Mouse (Mus musculus) limb, embryonic 12.5 days (tissue): ENCODE data around the gene Pacsin2. TPM values are rescaled to one million over a fixed set of nuclear protein-coding genes. Genes with fewer than 3 reads are reported as not detected.

Source experiments
- ATAC-seq: fragments of 200-750 bp; cut with Nextera tagmentation; 2 replicates; pipeline ENCODE4 v1.8.0; 2017; ENCODE audit warnings: low read depth, moderate TSS enrichment; ENCODE audit not compliant: insufficient number of reproducible peaks, insufficient read depth, low FRiP score, low TSS enrichment
- H3K27ac ChIP-seq: fragments of 300-500 bp; sonication (generic); 2 replicates; pipeline ENCODE4 v1.5.1; 2016; ENCODE audit warnings: mild to moderate bottlenecking, moderate library complexity
- H3K27me3 ChIP-seq: fragments of 300-500 bp; sonication (generic); 2 replicates; pipeline ENCODE4 v1.6.1; 2016; ENCODE audit warnings: mild to moderate bottlenecking, moderate library complexity
- H3K36me3 ChIP-seq: fragments of 300-500 bp; sonication (generic); 2 replicates; pipeline ENCODE4 v1.6.1; 2016; ENCODE audit warnings: mild to moderate bottlenecking, moderate library complexity
- H3K4me1 ChIP-seq: fragments of 300-500 bp; sonication (generic); replicated peaks from 2 replicates; pipeline ENCODE4 v1.6.1; 2016
- H3K4me2 ChIP-seq: fragments of 300-500 bp; sonication (generic); 2 replicates; pipeline ENCODE4 v1.6.1; 2016; ENCODE audit warnings: mild to moderate bottlenecking, moderate library complexity
- H3K4me3 ChIP-seq: fragments of 300-500 bp; sonication (generic); replicated peaks from 2 replicates; pipeline ENCODE4 v1.5.1; 2016; ENCODE audit warnings: mild to moderate bottlenecking
- H3K9ac ChIP-seq: fragments of 300-500 bp; sonication (generic); replicated peaks from 2 replicates; pipeline ENCODE4 v1.6.1; 2016; ENCODE audit warnings: mild to moderate bottlenecking, moderate library complexity
- H3K9me3 ChIP-seq: fragments of 300-500 bp; sonication (generic); 2 replicates; pipeline ENCODE4 v1.6.1; 2016; ENCODE audit warnings: mild to moderate bottlenecking, moderate library complexity
- WGBS: fragments of 180-500 bp; shearing (Covaris S2); methylation state at CpG from one replicate; pipeline ENCODE4 v1.1.7; 2016; 5-methylcytosine and 5-hydroxymethylcytosine counted together
- polyA plus RNA-seq: library from polyadenylated mRNA; unstranded; fragments of >200 nt; fragmentation: Nextera tagmentation; extraction: Ambion mirVana; gene quantifications from 2 replicates; pipeline ENCODE4 v1.2.1, GENCODE M21; 2016

The Pacsin2 gene
- polyA plus RNA-seq, 1 experiment from 2014 or later: 45.5 TPM

DNA sequence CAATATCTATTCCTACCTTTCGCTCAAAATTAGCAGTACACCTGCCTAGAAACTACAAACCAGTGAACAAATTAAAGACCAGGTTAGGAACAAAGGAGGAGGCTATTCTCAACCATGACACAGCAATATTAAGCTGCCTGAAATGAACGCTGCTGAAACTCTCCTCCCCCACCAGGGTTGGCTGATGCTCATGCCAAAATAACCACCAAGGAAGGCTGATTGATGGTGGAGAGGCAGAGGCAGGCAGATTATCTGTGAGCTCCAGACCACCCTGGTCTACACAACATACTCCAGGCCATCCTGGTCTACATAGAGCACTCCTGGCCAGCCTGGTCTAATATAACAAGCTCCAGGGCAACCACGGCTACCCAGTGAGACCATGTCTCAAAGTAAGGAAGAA is 30.8 kb upstream of the Pacsin2 start:
- 96% methylated on average over 3 of the region's 3 CpGs for WGBS
- H3K27me3 ChIP-seq: no peaks in the 10 kb centered on the region
- peaks cover 95% of the 10 kb centered on the region for H3K36me3 ChIP-seq
- no peaks in the 10 kb centered on the region for H3K9me3 ChIP-seq
- H3K4me1 ChIP-seq: no peaks in the 10 kb centered on the region
- H3K4me2 ChIP-seq: no peak overlapping the region
- H3K27ac ChIP-seq: no peak overlapping the region; the same call in 1 of the 2 replicates
- H3K4me3 ChIP-seq: no peak overlapping the region
- ATAC-seq: no peak
- H3K9ac ChIP-seq: no peak overlapping the region

DNA sequence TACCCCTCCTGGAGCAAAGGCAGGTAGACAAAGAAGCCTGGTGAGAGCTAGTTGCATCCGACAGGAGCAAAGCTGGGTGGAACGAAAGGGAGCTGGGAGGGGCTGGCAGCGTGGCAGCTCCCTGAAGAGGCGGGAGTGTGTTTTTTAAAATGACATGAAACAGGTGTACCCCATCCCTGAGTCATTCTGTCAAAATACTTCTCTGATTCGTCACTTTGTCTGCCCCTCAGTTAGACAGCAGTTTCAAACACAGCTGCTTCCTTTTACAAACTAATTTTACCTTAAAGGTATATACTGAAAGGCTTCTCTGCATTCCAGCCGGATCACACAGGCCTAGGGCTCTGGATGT is 30.1 kb upstream of the Pacsin2 start:
- H3K4me3 ChIP-seq: no peak overlapping the region
- 69% methylated on average over 6 of the region's 6 CpGs for WGBS
- no peak overlapping the region for H3K27ac ChIP-seq
- H3K36me3 ChIP-seq: peaks cover 93% of the 10 kb centered on the region
- no peak for ATAC-seq
- no peaks in the 10 kb centered on the region for H3K9me3 ChIP-seq
- no peak overlapping the region for H3K4me2 ChIP-seq
- H3K27me3 ChIP-seq: no peaks in the 10 kb centered on the region
- H3K9ac ChIP-seq: no peak overlapping the region
- H3K4me1 ChIP-seq: no peaks in the 10 kb centered on the region

DNA sequence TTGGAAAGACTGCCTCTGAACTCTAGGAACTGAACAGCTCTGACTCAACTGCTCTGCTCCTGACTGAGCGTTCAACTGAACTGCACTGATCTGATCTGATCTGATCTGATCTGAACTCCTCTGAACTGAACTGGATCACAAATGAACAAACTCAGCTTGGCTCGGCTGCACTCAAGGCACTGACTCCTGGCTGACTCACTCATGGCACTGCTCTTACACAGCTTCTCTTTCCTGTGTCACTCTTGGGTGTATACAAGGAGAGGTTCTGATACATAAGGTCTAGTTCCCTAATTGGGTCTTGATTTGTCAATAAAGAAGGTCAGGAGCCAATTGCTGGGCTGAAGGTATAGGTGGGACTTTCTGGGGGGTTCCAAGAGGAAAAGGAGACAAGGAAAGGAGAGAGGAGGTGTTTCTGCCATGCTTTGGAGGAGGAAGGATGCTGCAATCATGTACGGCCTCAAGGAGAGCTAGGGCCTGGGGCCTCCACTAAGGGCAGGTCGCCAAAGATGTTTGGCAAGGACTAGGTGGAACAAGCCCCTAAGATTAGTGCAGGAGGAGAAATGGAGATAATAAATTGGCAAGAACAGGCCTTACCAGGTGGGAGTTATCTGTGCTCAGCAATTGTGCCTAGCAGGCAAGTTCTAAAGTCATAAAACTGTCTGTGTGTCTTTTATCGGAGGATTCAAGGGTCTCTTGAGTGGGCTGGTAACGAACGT is 29.6 kb upstream of the Pacsin2 start:
- H3K9ac ChIP-seq: no peak overlapping the region
- no peak for ATAC-seq
- H3K27me3 ChIP-seq: no peaks in the 10 kb centered on the region
- no peak overlapping the region for H3K4me3 ChIP-seq
- 76% methylated on average over 7 of the region's 7 CpGs for WGBS
- H3K9me3 ChIP-seq: no peaks in the 10 kb centered on the region
- H3K4me2 ChIP-seq: no peak overlapping the region
- H3K4me1 ChIP-seq: no peaks in the 10 kb centered on the region
- no peak overlapping the region for H3K27ac ChIP-seq
- peaks cover 87% of the 10 kb centered on the region for H3K36me3 ChIP-seq

DNA sequence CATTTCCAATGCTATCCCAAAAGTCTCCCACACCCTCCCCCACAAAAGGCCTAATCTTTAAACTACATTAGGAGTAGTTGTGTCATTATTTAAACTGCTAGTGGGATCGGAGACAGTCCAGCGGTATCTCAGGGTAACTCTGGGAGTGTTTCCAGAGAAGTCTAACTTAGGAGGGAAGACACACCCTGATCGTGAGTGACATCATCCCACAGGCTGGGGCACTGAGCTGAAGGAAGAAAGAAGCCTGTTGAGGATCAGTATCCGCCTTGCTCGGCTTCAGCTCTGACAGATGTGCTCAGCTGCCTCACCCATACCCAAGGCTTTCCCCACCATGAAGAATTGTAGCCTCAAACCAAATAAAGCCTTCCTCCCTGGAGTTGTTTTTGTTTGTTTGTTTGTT is 27.5 kb upstream of the Pacsin2 start:
- Histone ChIP-seq H3K9me3 (no peaks in the 10 kb centered on the region), H3K9ac (no peak overlapping the region), H3K27me3 (no peaks in the 10 kb centered on the region), H3K27ac (no peak overlapping the region), H3K4me1 (no peaks in the 10 kb centered on the region; the same call in 1 of the 2 replicates), H3K4me3 (no peak overlapping the region), H3K4me2 (no peak overlapping the region), H3K36me3 (peaks cover 70% of the 10 kb centered on the region)
- WGBS: 84% methylated on average over 5 of the region's 5 CpGs
- no peak for ATAC-seq

DNA sequence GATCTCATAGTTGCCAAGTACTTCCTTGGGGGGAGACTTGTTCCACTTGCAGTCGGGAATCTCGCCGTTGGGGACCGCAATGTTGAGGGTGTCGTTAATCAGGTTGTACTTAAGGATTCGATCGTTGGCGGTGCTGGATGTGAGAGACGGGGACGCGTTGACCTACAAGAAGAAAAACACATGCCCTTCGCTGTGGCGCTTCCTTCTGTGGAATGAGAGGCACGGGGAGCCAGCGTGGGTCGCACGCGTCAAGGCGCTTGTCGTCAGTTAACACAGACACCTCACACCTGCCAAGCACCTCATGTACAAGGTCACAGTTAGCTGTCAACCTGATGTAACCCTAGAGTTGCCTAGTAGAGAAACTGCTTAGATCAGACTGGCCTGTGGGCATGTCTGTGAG is 25.1 kb upstream of the Pacsin2 start:
- 90% methylated on average over 20 of the region's 20 CpGs for WGBS
- no peak for ATAC-seq

DNA sequence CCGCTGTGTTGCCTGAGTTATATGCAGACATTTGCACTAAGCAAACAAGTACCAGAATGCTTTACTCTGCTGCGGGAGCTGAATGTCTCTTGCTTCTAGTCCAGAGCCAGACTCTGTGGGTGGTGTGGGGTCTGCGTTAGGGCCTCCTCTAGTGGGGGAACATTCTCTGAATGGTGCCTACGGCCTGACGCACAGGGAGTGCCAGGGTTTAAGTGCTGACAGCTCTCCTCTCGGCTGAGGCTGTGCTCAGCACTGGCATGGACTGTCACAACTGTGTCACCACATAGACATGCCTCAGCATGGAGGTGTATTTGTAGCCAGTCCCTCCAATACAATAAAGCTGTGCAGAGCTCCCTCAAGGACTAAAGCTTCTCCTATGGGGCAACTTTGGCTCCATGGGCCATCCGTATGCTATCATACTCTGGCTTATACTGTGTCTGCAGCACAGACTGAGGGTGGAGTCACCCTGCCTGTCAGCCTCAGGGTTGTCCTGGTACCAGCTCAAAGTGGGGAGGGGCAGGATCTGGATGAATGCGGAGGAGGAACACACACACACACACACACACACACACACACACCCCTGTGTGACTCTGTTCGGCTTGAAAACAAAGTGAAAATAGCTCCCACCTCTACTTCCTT is 23.2 kb upstream of the Pacsin2 start:
- H3K36me3 ChIP-seq: peaks cover 51% of the 10 kb centered on the region
- H3K27me3 ChIP-seq: no peaks in the 10 kb centered on the region
- H3K4me1 ChIP-seq: no peaks in the 10 kb centered on the region; the same call in 1 of the 2 replicates
- H3K27ac ChIP-seq: no peak overlapping the region
- no peak for ATAC-seq
- WGBS: 76% methylated on average over 9 of the region's 9 CpGs
- H3K4me2 ChIP-seq: no peak overlapping the region
- H3K4me3 ChIP-seq: no peak overlapping the region
- no peak overlapping the region for H3K9ac ChIP-seq
- H3K9me3 ChIP-seq: no peaks in the 10 kb centered on the region

More for the DNA sequence above, 25.1 kb upstream of the Pacsin2 start:
- Histone ChIP-seq H3K4me3 (no peak overlapping the region), H3K27ac (no peak overlapping the region), H3K9me3 (no peaks in the 10 kb centered on the region), H3K27me3 (no peaks in the 10 kb centered on the region), H3K36me3 (peaks cover 60% of the 10 kb centered on the region), H3K4me1 (no peaks in the 10 kb centered on the region; the same call in 1 of the 2 replicates), H3K9ac (no peak overlapping the region), H3K4me2 (no peak overlapping the region)

DNA sequence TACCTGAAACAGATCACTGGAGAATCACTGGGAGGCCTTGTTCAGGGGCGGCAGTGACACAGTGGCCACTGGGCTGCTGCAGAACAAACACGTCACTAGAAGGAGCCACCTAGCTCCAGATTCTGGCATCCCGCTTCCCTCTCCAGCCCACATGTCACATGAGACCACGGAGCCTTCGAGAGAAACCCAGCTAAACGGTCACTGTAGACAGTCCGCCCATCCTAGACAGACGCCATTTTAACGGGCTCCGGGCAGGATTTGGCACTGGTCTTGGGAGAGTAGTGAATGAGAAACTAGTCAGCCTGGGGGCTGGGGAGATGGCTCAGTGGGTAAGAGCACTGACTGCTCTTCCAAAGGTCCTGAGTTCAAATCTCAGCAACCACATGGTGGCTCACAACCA is 19.9 kb upstream of the Pacsin2 start:
- no peaks in the 10 kb centered on the region for H3K27me3 ChIP-seq
- 89% methylated on average over 10 of the region's 10 CpGs for WGBS
- H3K9me3 ChIP-seq: no peaks in the 10 kb centered on the region
- H3K36me3 ChIP-seq: peaks cover 25% of the 10 kb centered on the region
- no peak overlapping the region for H3K4me3 ChIP-seq
- H3K27ac ChIP-seq: no peak overlapping the region
- no peaks in the 10 kb centered on the region; the same call in 1 of the 2 replicates for H3K4me1 ChIP-seq
- ATAC-seq: no peak
- no peak overlapping the region for H3K9ac ChIP-seq
- no peak overlapping the region for H3K4me2 ChIP-seq

DNA sequence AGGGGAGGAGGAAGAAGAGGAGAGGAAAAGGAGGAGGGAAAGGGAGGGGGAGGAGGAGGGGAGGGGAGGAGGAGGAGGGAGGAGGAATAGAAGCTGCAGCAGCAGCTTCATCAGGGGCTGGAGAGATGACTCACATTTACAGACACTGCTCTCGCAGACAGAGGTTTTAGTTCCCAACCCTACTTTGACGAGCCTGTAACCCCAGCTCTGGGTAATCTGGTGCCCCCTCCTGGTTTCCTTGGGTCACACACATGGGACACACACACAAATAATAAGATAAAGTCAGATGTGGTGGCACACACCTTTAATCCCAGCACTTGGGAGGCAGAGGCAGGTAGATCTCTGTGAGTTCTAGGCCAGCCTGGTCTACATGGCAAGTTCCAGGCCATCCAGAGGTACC is 19.1 kb upstream of the Pacsin2 start:
- H3K9me3 ChIP-seq: no peaks in the 10 kb centered on the region
- H3K27me3 ChIP-seq: no peaks in the 10 kb centered on the region
- no peak overlapping the region for H3K4me2 ChIP-seq
- H3K9ac ChIP-seq: no peak overlapping the region
- no peak overlapping the region for H3K4me3 ChIP-seq
- no peak overlapping the region for H3K27ac ChIP-seq
- H3K36me3 ChIP-seq: peaks cover 25% of the 10 kb centered on the region
- ATAC-seq: no peak
- 33% methylated on average over 2 of the region's 2 CpGs for WGBS
- H3K4me1 ChIP-seq: no peaks in the 10 kb centered on the region; the same call in 1 of the 2 replicates

DNA sequence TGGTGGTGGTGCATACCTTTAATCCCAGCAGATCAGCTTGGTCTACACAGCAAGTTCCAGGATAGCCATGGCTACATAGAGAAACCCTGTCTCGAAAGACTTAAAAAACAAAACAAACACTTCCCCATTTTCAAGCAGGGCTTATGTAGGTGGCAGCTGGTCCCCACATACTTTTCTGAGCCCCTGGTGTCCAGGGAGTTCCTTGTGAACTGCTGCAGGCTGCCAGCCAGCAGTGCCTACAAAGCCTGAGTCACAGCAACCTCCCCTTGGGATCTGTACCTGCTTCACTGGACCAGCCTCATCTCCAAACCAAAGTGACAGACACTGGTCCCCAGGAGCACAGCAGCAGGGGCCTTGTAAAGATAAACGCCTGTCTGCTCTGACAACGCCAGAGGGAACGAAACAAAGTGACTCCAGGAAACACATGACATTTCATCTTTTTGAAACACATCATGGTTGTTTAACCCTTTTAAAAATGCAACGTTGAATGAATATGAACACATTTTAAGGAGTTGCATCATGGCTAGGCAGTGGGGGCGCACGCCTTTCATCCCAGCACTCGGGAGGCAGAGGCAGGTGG is 18.3 kb upstream of the Pacsin2 start:
- Histone ChIP-seq H3K4me1 (no peaks in the 10 kb centered on the region; the same call in 1 of the 2 replicates), H3K9ac (no peak overlapping the region), H3K36me3 (peaks cover 25% of the 10 kb centered on the region), H3K27ac (no peak overlapping the region), H3K4me2 (no peak overlapping the region), H3K4me3 (no peak overlapping the region), H3K9me3 (no peaks in the 10 kb centered on the region), H3K27me3 (no peaks in the 10 kb centered on the region)
- no peak for ATAC-seq
- WGBS: 76% methylated on average over 8 of the region's 8 CpGs

DNA sequence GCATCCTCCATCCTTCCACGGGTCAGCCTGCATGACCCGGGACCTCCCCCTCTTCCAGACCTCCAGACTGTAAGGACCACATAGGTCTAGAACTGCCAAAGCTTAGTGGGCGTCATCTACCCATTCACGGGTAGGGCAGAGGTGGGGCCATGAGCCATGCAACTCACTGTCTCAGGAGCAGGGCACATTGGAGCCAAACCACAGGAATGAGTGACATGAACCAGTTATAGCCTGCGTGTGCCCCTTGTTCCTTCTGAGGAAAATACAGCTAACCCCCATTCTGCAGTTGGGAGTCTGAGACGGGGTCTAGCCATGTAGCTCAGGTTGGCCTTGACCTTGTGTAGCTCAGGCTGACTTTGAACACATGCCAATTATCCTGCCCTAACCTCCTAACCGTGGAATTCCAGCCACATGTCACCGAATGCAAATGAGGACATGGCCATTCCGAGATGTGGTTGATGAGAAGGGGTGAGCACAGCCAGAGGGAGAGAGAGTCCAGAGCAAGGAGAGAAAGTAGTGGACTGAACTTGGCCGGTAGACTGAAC is 16.9 kb upstream of the Pacsin2 start:
- H3K4me2 ChIP-seq: no peak overlapping the region
- no peak for ATAC-seq
- H3K9me3 ChIP-seq: no peaks in the 10 kb centered on the region
- 66% methylated on average over 10 of the region's 10 CpGs for WGBS
- H3K27ac ChIP-seq: no peak overlapping the region
- peaks cover 17% of the 10 kb centered on the region for H3K36me3 ChIP-seq
- H3K4me1 ChIP-seq: no peaks in the 10 kb centered on the region; the same call in 1 of the 2 replicates
- no peak overlapping the region for H3K4me3 ChIP-seq
- H3K9ac ChIP-seq: no peak overlapping the region
- no peaks in the 10 kb centered on the region for H3K27me3 ChIP-seq

DNA sequence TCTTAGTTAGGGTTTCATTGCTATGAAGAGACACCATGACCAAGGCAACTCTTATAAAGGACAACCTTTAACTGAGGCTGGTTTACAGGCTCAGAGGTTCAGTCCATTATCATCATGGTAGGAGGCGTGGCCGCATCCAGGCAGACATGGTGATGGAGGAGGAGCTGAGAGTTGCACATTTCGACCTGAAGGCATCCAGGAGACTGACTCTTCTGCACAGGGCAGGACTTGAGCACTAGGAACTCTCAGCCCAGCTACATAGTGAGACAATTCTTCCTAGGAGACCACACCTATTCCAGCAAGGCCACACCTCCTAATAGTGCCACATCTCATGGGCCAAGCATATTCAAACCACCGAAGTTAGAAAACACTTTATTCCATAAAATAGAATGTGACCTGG is 15.4 kb upstream of the Pacsin2 start:
- Histone ChIP-seq H3K9ac (no peak overlapping the region), H3K36me3 (peaks cover 9% of the 10 kb centered on the region), H3K4me3 (no peak overlapping the region), H3K9me3 (no peaks in the 10 kb centered on the region), H3K4me1 (peaks cover 1% of the 10 kb centered on the region), H3K27me3 (no peaks in the 10 kb centered on the region), H3K27ac (no peak overlapping the region), H3K4me2 (no peak overlapping the region)
- no peak for ATAC-seq
- WGBS: 87% methylated on average over 4 of the region's 4 CpGs
